Mouse (Mus musculus) olfactory bulb, adult 2 months (tissue): ENCODE results near the gene Dkk2.

Experiments used
- CTCF ChIP-seq: fragments of 200-500 bp; IDR thresholded peaks from 2 replicates; pipeline ENCODE4 v1.5.1; 2012; ENCODE audit warnings: low read depth, mild to moderate bottlenecking, low read length, moderate library complexity; ENCODE audit not compliant: insufficient read depth
- POLR2A ChIP-seq: fragments of 200-500 bp; IDR thresholded peaks from 2 replicates; pipeline ENCODE4 v1.6.1; 2012; ENCODE audit warnings: mild to moderate bottlenecking, low read depth, low read length, moderate library complexity; ENCODE audit not compliant: insufficient read depth

- TF ChIP-seq CTCF (no peak), POLR2A (no peak)
Measured at GRCm38 (mm10) chr3:132050884-132051457, 34.1 kb upstream of the Dkk2 start.
